Mouse (Mus musculus) forebrain, embryonic 10.5 days (tissue): ENCODE measurements around the gene Phactr3. TPM values are rescaled to one million over a fixed set of nuclear protein-coding genes. Genes with fewer than 3 reads are reported as not detected.

Experiments
- DNase-seq: peaks from one replicate; pipeline ENCODE4 v3.0.0-alpha.2; 2017; ENCODE audit warnings: low spot score; ENCODE audit errors: extremely low spot score
- H3K27ac ChIP-seq: fragments of 300-500 bp; sonication (generic); 2 replicates; pipeline ENCODE4 v1.5.1; 2016; ENCODE audit warnings: mild to moderate bottlenecking
- H3K27me3 ChIP-seq: fragments of 300-500 bp; sonication (generic); 2 replicates; pipeline ENCODE4 v1.6.1; 2016; ENCODE audit warnings: mild to moderate bottlenecking; ENCODE audit not compliant: poor library complexity, severe bottlenecking
- H3K36me3 ChIP-seq: fragments of 300-500 bp; sonication (generic); replicated peaks from 2 replicates; pipeline ENCODE4 v1.6.1; 2016; ENCODE audit warnings: mild to moderate bottlenecking, moderate library complexity
- H3K4me1 ChIP-seq: fragments of 300-500 bp; sonication (generic); 2 replicates; pipeline ENCODE4 v1.6.1; 2016
- H3K4me3 ChIP-seq: fragments of 300-500 bp; sonication (generic); 2 replicates; pipeline ENCODE4 v1.5.1; 2016; ENCODE audit warnings: mild to moderate bottlenecking, moderate library complexity
- H3K9me3 ChIP-seq: fragments of 300-500 bp; sonication (generic); 2 replicates; pipeline ENCODE4 v1.6.1; 2016; ENCODE audit warnings: mild to moderate bottlenecking, moderate library complexity
- WGBS: fragments of 180-500 bp; shearing (Covaris S2); methylation state at CpG from one replicate; pipeline ENCODE4 v1.1.7; 2016; 5-methylcytosine and 5-hydroxymethylcytosine counted together
- polyA plus RNA-seq: library from polyadenylated mRNA; unstranded; fragments of >200 nt; fragmentation: Nextera tagmentation; extraction: Ambion mirVana; gene quantifications from 2 replicates; pipeline ENCODE4 v1.2.1, GENCODE M21; 2016

Gene Phactr3
- polyA plus RNA-seq, 1 experiment from 2014 or later: 4.9 TPM

GRCm38 (mm10) chr2:178246767-178247166 lies 128.0 kb downstream of the Phactr3 start:
- Histone ChIP-seq H3K4me3 (no peak overlapping the region), H3K9me3 (no peaks in the 10 kb centered on the region; the same call in 1 of the 2 replicates), H3K27me3 (no peaks in the 10 kb centered on the region), H3K4me1 (no peaks in the 10 kb centered on the region), H3K36me3 (no peaks in the 10 kb centered on the region), H3K27ac (no peak overlapping the region)
- DNase-seq: no peak
- WGBS: 48% methylated on average over 4 of the region's 4 CpGs

- Histone ChIP-seq H3K4me3 (no peak overlapping the region), H3K36me3 (no peaks in the 10 kb centered on the region), H3K27ac (no peak overlapping the region), H3K4me1 (no peaks in the 10 kb centered on the region), H3K27me3 (0 out of 2 replicates have a peak, but pooled peaks cover under 1% of the 10 kb centered on the region), H3K9me3 (no peaks in the 10 kb centered on the region; the same call in 1 of the 2 replicates)
- WGBS: 73% methylated on average over 8 of the region's 8 CpGs
- DNase-seq: no peak
Measured at GRCm38 (mm10) chr2:178247274-178247673, 128.5 kb downstream of the Phactr3 start.

GRCm38 (mm10) chr2:178257117-178257825 lies 138.5 kb downstream of the Phactr3 start:
- no peaks in the 10 kb centered on the region for H3K9me3 ChIP-seq
- H3K36me3 ChIP-seq: no peaks in the 10 kb centered on the region
- no peak overlapping the region for H3K4me3 ChIP-seq
- peak; percentile 65 for DNase-seq
- peaks cover 28% of the 10 kb centered on the region for H3K4me1 ChIP-seq
- H3K27me3 ChIP-seq: peaks cover 69% of the 10 kb centered on the region
- H3K27ac ChIP-seq: peak overlapping the region; percentile 65
- WGBS: 0% methylated on average over 3 of the region's 3 CpGs

- H3K27me3 ChIP-seq: peaks cover 62% of the 10 kb centered on the region
- no peak for DNase-seq
- no peak overlapping the region for H3K27ac ChIP-seq
Measured at GRCm38 (mm10) chr2:178257986-178258555, 139.3 kb downstream of the Phactr3 start.

GRCm38 (mm10) chr2:178263055-178263454 lies 144.3 kb downstream of the Phactr3 start:
- WGBS: 86% methylated on average over 4 of the region's 4 CpGs
- Histone ChIP-seq H3K36me3 (no peaks in the 10 kb centered on the region), H3K9me3 (no peaks in the 10 kb centered on the region)

More at GRCm38 (mm10) chr2:178257986-178258555, 139.3 kb downstream of the Phactr3 start:
- H3K4me3 ChIP-seq: no peak overlapping the region
- 16% methylated on average over 2 of the region's 2 CpGs for WGBS
- peaks cover 28% of the 10 kb centered on the region for H3K4me1 ChIP-seq
- H3K9me3 ChIP-seq: no peaks in the 10 kb centered on the region
- H3K36me3 ChIP-seq: no peaks in the 10 kb centered on the region

GRCm38 (mm10) chr2:178264389-178264788 lies 145.6 kb downstream of the Phactr3 start:
- no peaks in the 10 kb centered on the region for H3K9me3 ChIP-seq
- peak; percentile 81 for DNase-seq
- H3K27me3 ChIP-seq: peaks cover 11% of the 10 kb centered on the region
- WGBS: 11% methylated on average over 8 of the region's 8 CpGs
- no peak overlapping the region for H3K27ac ChIP-seq
- no peak overlapping the region for H3K4me3 ChIP-seq
- no peaks in the 10 kb centered on the region for H3K36me3 ChIP-seq
- peaks cover 8% of the 10 kb centered on the region for H3K4me1 ChIP-seq

More at GRCm38 (mm10) chr2:178263055-178263454, 144.3 kb downstream of the Phactr3 start:
- DNase-seq: no peak
- Histone ChIP-seq H3K4me3 (no peak overlapping the region), H3K27me3 (peaks cover 23% of the 10 kb centered on the region), H3K27ac (no peak overlapping the region), H3K4me1 (peaks cover 13% of the 10 kb centered on the region)

GRCm38 (mm10) chr2:178265454-178265853 lies 146.7 kb downstream of the Phactr3 start:
- Histone ChIP-seq H3K4me3 (no peak overlapping the region), H3K36me3 (no peaks in the 10 kb centered on the region), H3K27me3 (peaks cover under 1% of the 10 kb centered on the region; the same call in 1 of the 2 replicates), H3K27ac (no peak overlapping the region), H3K4me1 (peaks cover 8% of the 10 kb centered on the region), H3K9me3 (no peaks in the 10 kb centered on the region)
- WGBS: 20% methylated on average over 2 of the region's 2 CpGs
- no peak for DNase-seq

GRCm38 (mm10) chr2:178270794-178271193 lies 152.0 kb downstream of the Phactr3 start:
- WGBS: 85% methylated on average over 2 of the region's 2 CpGs
- H3K9me3 ChIP-seq: no peaks in the 10 kb centered on the region
- peaks cover under 1% of the 10 kb centered on the region for H3K4me1 ChIP-seq
- H3K27ac ChIP-seq: no peak overlapping the region
- no peaks in the 10 kb centered on the region for H3K36me3 ChIP-seq
- no peak for DNase-seq
- H3K4me3 ChIP-seq: no peak overlapping the region
- no peaks in the 10 kb centered on the region for H3K27me3 ChIP-seq

GRCm38 (mm10) chr2:178272350-178272749 lies 153.6 kb downstream of the Phactr3 start:
- Histone ChIP-seq H3K9me3 (no peaks in the 10 kb centered on the region), H3K4me1 (no peaks in the 10 kb centered on the region), H3K36me3 (no peaks in the 10 kb centered on the region), H3K27me3 (no peaks in the 10 kb centered on the region), H3K27ac (no peak overlapping the region), H3K4me3 (no peak overlapping the region)
- no peak for DNase-seq
- 74% methylated on average over 4 of the region's 4 CpGs for WGBS

GRCm38 (mm10) chr2:178274126-178274525 lies 155.4 kb downstream of the Phactr3 start:
- no peak for DNase-seq
- Histone ChIP-seq H3K4me1 (no peaks in the 10 kb centered on the region), H3K27me3 (no peaks in the 10 kb centered on the region), H3K36me3 (no peaks in the 10 kb centered on the region), H3K9me3 (no peaks in the 10 kb centered on the region), H3K27ac (no peak overlapping the region), H3K4me3 (no peak overlapping the region)
- WGBS: 77% methylated on average over 4 of the region's 4 CpGs

- WGBS: 13% methylated on average over 6 of the region's 6 CpGs
- Histone ChIP-seq H3K36me3 (no peaks in the 10 kb centered on the region), H3K27me3 (no peaks in the 10 kb centered on the region), H3K4me1 (no peaks in the 10 kb centered on the region), H3K9me3 (no peaks in the 10 kb centered on the region), H3K4me3 (no peak overlapping the region), H3K27ac (no peak overlapping the region)
- peak; percentile 29 for DNase-seq
Measured at GRCm38 (mm10) chr2:178277206-178277605, 158.4 kb downstream of the Phactr3 start.

GRCm38 (mm10) chr2:178281183-178281582 lies 162.4 kb downstream of the Phactr3 start:
- H3K27ac ChIP-seq: no peak overlapping the region
- H3K36me3 ChIP-seq: no peaks in the 10 kb centered on the region
- no peak overlapping the region for H3K4me3 ChIP-seq
- H3K9me3 ChIP-seq: no peaks in the 10 kb centered on the region
- H3K27me3 ChIP-seq: no peaks in the 10 kb centered on the region
- DNase-seq: no peak
- H3K4me1 ChIP-seq: no peaks in the 10 kb centered on the region
- 64% methylated on average over 3 of the region's 3 CpGs for WGBS

- Histone ChIP-seq H3K9me3 (no peaks in the 10 kb centered on the region), H3K27me3 (no peaks in the 10 kb centered on the region), H3K36me3 (no peaks in the 10 kb centered on the region), H3K4me1 (no peaks in the 10 kb centered on the region), H3K4me3 (no peak overlapping the region), H3K27ac (no peak overlapping the region)
- 80% methylated on average over 5 of the region's 5 CpGs for WGBS
- DNase-seq: no peak
Measured at GRCm38 (mm10) chr2:178287285-178287684, 168.5 kb downstream of the Phactr3 start.
